Mouse (Mus musculus) retina, postnatal 7 days (tissue): ENCODE data around the gene Hist2h2aa2.
A peak's percentile ranks its signal among the peaks of the same experiment; 100 is the strongest.
"Not testable (repeated sequence)": the region's sequence is repeated elsewhere in the genome, so short reads cannot be mapped to it uniquely, and the experiment has no call there.

ENCODE experiments used
- DNase-seq: peaks from one replicate; pipeline ENCODE4 v3.0.0-alpha.2; 2012; ENCODE audit warnings: low read depth, low spot score

Gene Hist2h2aa2

DNA sequence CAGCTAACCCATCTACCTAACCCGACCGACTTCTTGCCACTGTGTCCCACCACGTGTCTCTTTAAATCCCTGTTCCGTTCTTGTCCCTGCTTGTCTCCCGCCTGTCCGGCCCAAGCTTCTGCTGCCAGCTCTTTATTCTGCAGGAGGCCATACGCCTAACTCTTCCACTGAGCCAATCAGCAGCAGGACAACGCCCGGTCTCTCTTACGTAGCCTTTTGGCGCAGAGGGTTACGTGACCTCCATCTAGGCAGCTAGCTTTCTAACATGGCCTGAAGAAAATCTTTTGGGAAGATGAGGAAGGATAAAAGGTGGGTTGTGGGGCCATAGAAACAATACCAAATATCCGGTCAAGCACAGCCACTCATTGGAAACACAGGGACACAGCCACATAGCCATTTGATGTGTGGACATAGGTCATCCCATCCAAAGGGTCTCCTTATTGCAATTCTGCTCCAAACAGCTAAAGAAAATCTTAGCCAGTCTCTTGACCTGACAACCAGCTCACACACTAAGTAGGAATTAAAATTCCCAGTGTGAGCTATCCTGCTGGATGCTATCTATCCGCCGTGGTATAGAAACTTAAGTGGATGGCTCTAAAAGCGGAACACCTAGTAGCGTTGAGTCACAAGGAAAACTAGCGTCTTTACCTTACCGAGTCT lies 22.3 kb upstream of the Hist2h2aa2 start:
- peak; percentile 38 for DNase-seq

DNA sequence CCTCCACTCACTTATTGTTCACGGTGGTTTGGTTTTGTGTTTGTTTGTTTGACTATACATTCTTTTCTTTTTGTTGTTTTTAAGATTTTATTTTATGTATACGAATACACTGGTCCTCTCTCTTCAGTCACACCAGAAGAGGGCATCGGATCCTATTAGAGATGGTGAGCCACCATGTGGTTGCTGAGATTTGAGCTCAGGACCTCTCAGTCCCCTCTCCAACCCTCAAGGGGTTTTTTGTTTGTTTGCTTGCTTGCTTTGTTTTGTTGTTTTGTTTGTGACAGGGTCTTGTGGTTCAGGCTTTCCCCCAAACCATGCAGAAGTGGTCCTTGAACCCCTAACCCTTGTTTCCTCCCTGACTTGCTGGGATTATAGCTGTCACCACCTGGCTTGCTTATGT lies 21.5 kb upstream of the Hist2h2aa2 start:
- DNase-seq: no peak

DNA sequence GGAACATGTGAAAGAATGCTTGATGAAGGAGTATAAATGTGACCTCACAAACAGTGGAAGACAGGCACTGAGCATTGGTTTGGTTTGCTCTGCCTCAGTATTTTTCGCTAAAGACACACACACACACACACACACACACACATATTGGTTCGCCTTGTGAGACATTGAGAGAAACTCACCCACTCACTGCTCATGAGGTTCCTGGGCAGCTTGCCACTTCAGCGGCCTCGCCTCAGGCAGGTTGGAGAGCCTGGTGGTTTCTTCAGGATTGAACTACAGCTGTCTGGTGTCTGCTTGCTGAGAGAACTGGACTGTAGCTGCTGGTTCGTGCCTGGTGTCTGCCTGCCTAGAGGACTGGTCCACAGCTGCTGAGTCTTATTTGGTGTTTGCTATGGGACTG lies 20.1 kb upstream of the Hist2h2aa2 start:
- DNase-seq: no peak

DNA sequence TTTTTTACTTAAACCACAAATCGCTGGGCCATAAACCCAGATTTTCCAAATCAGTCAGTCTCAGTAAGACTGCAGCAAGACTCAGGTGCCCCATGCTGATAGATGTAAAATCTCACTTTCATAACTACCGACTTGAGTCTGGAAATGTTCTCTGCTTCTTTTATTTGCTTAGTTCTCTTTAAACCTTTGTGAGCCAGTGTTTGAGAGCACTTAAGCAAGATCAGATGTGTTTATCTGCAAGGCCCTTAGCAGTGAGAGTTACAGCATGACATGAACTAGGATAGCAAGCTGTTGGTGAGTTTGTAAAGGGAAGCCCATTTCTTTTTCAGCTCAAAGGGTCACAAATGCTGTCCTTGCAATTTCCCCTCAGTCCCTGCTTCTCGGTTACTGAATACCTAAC lies 17.1 kb upstream of the Hist2h2aa2 start:
- DNase-seq: no peak

DNA sequence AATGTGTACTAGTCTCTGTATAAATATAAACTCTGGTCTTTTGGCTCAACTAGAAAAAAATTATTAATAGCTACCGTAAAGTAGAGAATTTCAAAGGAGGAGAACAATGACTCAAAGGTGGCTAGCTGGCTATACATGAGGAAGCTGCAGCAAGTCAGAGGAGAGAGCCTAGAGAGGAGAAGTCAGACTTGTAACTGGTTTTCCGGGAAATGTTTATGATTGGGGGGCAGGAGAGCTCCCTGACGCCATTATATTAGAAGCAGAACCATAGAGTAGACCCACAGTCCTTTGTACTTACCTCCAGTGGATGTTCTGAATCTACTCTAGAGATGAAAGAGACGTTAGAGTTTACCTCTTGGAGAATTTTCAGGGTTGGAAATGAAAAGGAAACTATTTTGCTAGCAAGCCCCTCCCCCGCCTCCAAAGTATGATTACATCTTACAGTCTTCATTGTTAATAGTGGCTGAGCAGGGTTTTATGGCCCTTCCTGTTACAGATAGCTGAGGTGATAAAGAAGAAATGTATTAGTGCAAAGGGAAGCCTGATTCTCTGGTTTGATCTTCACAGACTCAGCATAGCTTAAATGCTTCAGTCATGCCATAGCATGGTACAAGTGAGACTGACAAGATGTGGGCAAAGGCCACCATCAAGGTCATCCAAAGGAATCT lies 16.0 kb upstream of the Hist2h2aa2 start:
- DNase-seq: no peak

DNA sequence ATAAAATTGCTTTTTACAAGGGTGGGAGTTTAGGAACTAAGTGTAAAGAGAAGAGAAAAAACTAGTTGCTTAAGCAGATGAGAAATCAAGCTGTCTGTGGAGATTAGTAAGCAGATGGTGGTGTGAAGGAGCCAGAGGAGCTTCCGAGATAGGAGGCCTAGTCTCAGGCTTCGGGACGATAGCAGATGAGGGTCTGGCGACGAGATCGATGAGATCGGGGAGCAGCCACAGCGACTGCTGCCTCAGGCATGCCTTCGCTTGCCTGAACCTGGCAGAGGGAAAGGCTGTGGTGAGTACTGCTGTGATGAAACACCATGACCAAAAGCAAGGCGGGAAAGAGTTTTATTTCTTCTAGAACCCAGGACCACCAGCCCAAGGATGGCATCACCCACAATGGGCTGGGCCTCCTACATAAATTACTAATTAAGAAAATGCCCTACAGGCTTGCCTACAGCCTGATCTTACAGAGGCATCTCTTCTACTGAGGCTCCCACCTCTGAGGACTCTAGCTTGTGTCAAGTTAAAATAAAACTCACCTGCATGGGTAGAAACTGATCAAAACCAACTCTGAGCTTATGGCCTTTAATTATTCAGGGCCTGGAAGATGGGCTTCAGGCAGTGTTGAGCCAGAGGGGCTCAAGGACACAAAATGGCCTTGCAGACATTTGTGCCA lies 14.7 kb upstream of the Hist2h2aa2 start:
- DNase-seq: peak; percentile 52

DNA sequence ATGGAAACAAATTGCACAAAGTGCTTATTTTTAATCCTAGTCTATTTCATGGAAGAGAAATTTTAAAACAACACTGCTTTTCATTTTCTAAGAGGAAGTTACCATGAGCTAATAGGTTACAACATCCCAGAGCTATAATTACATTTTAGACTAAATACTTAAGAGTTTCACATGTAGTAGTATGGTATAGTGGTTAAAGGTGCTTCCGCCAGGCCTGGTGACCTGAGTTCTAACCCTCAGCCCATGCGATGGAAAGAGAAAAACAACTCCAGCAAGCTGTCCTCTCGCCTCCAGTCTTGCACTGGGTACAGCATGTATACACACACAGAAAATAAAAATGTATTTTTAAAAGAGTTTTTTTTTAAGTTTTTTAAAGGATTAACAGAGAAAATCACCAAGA lies 11.7 kb upstream of the Hist2h2aa2 start:
- DNase-seq: no peak

DNA sequence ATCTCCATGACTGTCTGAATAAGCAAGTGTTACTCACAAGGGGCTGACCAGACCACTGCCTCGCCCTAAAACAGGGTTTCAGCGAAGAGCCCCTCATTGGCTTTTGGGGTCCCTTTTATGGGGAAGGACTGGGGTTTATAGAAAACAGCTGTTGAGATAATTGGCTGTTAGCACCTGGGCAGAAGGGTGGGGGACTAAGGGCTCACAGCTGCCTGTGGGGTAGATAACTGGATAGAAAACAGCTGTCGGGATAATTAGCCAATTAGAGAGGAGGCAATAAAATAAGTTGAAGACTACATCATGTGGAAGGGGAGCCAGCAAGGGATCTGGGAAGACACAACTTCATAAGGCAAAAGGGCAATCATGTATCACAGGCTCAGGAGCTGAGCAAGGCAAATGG lies 10.8 kb upstream of the Hist2h2aa2 start:
- DNase-seq: no peak

DNA sequence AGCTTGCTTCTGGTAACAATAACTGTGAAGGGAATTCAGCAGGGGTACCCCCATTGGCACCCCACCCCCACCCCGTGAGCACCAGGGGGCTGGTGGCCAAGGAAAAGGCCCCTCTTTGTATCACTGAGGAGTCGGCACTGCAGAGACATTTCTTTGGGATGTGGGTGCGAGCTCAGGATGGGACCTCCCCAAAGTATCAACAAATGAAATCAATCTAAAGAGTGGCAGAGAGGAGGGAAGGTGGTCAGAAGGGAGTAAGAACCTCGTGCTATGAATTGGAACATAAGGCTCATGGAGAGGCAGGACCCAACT lies 8.9 kb upstream of the Hist2h2aa2 start:
- no peak for DNase-seq

DNA sequence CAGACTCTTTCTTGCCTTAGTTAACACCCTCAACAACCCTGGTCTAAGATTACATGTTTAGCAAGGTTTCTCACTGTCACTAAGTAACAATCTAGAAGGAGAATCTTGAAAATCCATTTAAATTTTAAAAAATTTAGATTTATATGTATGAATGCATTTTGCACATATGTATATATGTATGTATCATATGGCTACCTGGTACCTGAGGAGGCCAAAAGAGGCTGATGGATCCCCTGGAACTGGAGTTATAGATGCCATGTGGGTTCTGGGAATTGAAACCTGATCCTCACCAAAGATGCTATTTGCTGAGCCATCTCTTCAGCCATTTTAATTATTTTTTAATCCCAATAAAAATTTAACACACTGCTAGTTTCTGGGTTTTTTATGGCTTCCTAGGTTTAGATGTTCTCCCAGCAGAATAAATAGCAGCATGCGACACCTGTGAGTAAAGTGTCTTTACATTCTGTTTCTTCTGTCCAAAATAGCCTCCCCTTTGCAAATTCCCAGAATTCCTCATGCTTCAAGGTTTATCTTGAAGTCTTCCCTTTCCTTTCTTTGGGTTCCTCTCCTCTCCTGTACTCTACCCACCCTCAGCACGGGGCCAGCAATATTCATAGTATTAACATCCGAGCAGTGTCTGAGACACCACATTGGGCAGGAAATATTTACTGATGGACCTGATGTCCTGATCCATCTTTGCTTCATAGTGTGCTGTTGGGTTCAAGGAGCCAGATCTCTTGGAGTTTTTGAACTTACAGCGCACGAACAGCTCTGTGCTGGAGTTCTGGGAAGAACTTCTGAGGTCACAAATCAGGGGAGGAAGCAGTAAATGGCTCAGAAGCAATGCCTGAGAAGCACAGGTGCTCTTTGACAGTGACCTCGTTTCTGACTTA lies 8.3 kb upstream of the Hist2h2aa2 start:
- no peak for DNase-seq

DNA sequence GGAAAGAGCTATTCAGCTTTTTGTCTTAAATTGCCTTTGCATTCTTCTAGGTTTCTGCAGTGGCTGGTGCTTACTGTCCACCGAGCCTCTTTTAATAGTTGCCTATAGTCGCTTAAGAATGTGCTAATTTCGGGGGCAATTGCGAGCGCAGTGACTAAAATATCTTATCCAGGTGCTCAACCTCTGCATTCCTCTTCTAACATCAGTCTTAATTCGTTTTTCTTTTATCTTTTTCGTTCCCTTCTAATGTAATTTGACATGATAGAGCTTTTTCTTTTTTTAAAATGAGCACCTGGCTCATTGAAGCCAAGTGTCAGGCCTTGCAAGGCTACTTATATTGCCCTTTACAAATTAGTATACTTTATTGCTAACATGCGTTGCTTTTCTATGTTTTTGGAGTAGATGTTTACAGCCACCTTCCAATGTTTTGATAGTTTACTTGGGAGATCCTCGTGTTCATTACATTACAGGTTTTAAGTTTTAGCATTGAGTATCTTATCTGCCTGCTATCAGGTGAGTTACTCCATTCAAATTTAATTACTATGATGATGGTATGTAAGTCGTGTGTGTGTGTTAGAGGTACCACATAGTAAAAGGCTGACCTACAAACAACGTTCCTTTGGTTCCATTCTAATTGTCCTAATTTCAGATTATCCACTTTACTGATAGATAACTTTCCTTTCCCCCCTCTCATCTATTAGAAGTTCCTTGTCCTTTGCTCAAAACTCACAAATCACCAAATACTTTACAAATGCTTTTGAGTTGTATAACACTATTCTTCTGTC lies 7.5 kb upstream of the Hist2h2aa2 start:
- DNase-seq: no peak

DNA sequence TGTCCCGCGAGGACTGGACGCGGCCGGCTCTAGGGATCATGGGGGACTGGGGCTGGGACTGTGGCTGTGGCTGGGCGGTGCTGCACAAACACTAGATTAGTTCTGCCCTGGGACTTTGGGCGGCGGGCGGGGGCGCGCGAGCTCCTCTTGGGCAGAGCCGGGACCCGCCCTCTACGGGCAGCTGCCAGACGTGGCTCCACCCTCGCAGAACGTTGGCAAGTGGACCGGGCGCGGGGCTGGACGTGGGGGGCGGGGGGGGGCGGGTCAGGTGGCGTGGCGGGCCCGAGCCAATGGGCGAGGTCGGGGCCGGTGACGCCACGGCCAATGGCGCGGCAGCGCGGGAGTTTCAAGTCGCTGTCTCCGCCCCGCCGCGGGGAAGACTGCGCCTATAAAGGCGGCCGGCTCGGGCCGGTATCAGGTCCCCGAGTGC lies 6.4 kb upstream of the Hist2h2aa2 start, which contains the start of gene Hist2h3c1:
TSS of gene Hist2h3c1 (plus strand) at position 259 of the 430 bp plus-strand sequence.
- not testable (repeated sequence) for DNase-seq

DNA sequence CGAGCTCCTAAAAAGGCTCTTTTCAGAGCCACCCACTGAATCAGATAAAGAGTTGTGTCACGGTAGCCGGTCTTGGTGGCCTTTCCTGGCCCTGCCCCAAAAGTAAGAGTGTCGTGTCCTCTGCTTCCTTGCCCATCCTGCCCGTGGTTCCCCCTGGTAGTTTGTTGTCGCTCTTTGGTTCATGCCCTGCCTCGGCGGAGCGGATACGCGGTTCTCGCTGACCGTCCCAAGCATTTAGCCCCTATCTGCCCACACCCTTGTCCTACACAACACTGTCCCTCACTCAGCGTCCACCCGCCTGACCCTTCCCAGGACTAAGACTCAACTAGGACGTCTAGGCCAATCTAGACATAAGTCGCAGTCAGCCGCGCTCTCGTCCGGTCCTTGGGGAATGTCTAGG lies 5.9 kb upstream of the Hist2h2aa2 start:
- DNase-seq: not testable (repeated sequence)

DNA sequence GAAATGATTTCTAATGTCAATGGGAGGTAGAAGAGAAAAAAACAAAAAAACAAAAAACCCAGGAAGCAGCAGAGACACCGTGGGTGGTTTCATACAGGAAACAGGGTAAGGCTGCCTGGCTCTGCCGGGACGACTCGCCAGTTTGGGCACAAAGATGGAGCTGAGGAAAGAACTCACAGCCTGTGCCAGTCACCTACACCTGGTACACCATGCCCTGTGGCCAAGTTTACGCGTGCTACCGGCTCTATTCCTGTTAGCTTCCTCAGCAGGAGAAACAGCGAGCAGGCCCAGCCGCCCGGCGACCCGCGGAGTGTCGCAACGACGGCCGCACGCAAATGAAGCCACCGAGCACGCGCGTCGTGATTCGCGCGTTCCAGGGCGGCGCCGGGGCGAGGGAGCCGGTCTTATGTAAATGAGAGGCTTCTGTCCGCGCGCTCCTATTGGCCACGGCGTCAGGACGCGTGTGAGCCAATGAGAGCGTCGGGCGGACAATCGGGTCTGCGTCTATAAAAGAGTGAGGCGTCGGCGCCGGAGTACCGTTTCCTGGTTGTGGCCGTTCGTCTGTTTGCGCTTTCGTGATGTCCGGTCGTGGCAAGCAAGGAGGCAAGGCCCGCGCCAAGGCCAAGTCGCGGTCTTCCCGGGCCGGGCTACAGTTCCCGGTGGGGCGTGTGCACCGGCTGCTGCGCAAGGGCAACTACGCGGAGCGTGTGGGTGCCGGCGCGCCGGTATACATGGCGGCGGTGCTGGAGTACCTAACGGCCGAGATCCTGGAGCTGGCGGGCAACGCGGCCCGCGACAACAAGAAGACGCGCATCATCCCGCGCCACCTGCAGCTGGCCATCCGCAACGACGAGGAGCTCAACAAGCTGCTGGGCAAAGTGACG lies 5.2 kb upstream of the Hist2h2aa2 start, which contains the start of gene Hist2h2aa1:
TSS of gene Hist2h2aa1 (plus strand) at position 495 of the 884 bp plus-strand sequence.
- peak; percentile 41 for DNase-seq

DNA sequence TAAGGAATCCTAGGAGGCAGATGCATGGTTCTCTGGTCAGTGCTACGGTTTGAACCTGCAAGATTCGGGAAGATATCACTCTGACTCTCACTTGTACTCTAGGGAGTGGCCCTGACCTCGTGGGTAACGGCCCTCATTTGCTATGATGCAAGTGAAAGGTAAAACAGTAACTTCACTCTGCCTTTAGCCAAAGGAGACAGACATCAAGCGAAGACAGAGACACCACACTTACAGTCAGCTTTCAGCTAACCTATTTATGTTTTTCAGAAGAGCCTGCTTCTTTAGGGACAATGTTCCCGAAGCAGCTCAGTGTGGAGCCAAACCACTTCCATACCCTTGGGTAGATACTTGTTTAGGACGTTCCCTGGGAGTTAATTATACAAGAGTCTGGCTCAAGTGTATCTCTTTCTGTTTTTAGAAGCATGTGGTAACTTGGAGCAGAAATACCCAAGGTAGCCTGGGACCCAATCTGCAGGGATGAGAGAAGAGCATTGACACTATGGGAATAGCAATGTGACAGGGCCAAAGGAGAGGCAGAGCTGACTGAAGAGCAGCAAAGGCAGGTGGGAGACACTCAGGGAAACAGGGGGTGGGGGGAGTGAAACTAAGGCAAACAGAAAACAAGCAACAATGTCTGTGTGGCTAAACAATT lies 4.0 kb upstream of the Hist2h2aa2 start:
- no peak for DNase-seq

DNA sequence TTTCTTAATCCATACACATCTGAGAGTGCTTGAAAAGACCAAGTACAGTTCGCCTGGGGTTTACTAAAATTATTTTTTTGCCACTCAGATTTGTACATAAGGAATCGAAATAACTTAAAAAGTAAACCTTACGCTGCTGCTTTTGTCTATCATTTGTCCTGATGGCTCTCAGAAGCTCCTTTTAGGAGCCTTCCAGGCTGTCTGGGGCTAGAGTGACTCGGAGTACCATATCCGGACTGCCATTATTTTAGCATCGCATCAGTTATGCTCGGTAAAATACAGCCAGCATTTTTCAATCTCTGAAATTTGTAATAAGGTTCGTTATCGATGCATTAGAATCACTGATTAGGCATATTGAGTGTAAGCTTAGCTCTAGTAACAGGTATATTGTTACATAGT lies 722 bp upstream of the Hist2h2aa2 start:
- DNase-seq: no peak

DNA sequence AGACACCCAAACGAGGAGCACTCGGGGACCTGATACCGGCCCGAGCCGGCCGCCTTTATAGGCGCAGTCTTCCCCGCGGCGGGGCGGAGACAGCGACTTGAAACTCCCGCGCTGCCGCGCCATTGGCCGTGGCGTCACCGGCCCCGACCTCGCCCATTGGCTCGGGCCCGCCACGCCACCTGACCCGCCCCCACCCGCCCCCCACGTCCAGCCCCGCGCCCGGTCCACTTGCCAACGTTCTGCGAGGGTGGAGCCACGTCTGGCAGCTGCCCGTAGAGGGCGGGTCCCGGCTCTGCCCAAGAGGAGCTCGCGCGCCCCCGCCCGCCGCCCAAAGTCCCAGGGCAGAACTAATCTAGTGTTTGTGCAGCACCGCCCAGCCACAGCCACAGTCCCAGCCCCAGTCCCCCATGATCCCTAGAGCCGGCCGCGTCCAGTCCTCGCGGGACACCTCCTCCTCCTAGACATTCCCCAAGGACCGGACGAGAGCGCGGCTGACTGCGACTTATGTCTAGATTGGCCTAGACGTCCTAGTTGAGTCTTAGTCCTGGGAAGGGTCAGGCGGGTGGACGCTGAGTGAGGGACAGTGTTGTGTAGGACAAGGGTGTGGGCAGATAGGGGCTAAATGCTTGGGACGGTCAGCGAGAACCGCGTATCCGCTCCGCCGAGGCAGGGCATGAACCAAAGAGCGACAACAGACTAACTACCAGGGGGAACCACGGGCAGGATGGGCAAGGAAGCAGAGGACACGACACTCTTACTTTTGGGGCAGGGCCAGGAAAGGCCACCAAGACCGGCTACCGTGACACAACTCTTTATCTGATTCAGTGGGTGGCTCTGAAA lies 902 bp downstream of the Hist2h2aa2 start, which contains the start of gene Hist2h3c2:
TSS of gene Hist2h3c2 (minus strand) at position 174 of the 840 bp plus-strand sequence.
- DNase-seq: not testable (repeated sequence)

DNA sequence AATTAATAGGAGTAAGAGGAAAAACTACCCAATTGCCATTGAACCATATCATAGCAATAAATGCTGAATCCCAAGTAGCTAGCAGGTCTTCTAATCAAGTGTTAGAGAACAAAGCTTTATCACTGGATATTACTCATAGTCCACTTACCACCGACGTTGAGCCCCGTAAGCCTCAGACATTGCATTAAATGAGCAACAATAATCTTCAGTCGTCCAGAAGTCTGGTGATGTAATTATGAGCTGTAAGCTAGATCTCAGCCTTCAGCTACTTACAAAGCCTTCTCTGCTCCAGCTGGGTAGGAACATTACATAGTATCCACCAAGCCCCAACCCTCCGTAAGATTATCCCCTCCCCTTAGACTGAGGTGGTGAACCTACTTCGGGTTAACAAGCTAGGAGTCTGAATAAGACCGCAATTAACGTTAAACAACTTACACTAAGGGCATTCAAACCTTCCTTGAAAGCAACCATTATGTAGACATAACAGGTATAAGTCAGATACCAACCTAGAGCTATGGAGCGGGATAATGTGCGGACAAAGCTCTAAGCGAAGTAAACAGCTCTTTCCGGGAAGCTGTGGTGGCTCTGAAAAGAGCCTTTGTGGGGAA lies 2.1 kb downstream of the Hist2h2aa2 start:
- DNase-seq: peak; percentile 47
